ENCODE assay signal across 22 mouse cellular contexts in the genomic region with DNA sequence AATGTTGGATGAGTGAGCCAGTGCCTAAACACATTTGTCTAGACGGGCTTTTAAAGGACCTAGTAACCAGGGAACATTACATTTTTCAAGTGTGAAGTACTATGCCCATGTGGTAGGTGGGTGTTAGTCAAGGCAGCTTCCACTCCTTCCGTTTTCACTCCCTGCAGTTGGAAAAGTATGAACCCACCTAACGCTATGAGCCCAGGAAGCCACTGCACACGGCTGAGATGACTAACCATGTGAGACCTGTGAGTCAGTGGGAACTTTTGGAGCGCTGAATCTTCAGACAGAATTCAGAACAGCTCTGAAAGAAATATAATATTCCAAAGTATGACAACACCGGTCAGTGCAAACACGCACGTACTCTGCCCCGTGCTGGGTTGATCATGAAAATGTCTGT.
A peak's percentile ranks its signal among the peaks of the same experiment; 100 is the strongest.
DNase-seq lines count a peak whose midpoint lies in the region; TF ChIP-seq lines count a peak whose summit lies in the region.
"Had no signal": no experiment of that assay in that cellular context is flagged by ENCODE, and none has a peak within 500 bp of the region (broad histone marks: within the 10 kb centered on the region; RNA-seq: fewer than 3 reads in every experiment).

No protein-coding gene starts in this region.

- TF ChIP-seq CTCF in gastrocnemius, adult 2 months (IDR thresholded peaks at IDR 0.05), result no peak

- intact Hi-C loops in gastrocnemius, adult 2 months (cut with DNase I), result no loop called here

- no peak overlapping the region for H3K4me3 ChIP-seq in gastrocnemius, adult 2 months
- H3K4me3 ChIP-seq: forebrain, embryonic 10.5 days; hindbrain, embryonic 15.5 days; layer of hippocampus, adult 2 months; limb, embryonic 12.5 days; midbrain, embryonic 13.5 days had no signal

- no peak overlapping the region for H3K27ac ChIP-seq in gastrocnemius, adult 2 months
- H3K27ac ChIP-seq: forebrain, embryonic 10.5 days; hindbrain, embryonic 15.5 days; layer of hippocampus, adult 2 months; limb, embryonic 12.5 days; midbrain, embryonic 13.5 days had no signal

- DNase-seq in layer of hippocampus, adult 8-10 months (ENCODE audit: low spot score in 2 of 2), result peak; percentile 20 to 26
- DNase-seq in layer of hippocampus, postnatal 25 days (ENCODE audit: extremely low spot score in 1 of 2, low spot score in 1 of 2), result no peak
- peak; percentile 57 for DNase-seq in right cerebral cortex, postnatal 25 days
- no peak for DNase-seq in right cerebral cortex, postnatal 10 days (ENCODE audit: low spot score in 2 of 2)
- peak; percentile 43 to 75 for DNase-seq in left cerebral cortex, adult 9 months (ENCODE audit: low spot score in 2 of 2)
- no peak for DNase-seq in kidney, adult 18-20 months
- DNase-seq in gastrocnemius, adult 2 months, result no peak
- DNase-seq in embryo, embryonic 10.5 days (ENCODE audit: low spot score), result no peak
- DNase-seq: adrenal gland, adult 2 months; cerebellum, adult 11-12 months; cerebellum, postnatal 10 days; kidney, adult 8-10 months; kidney, postnatal 10 days; liver, postnatal 0 days; lung, postnatal 10 days; retina, postnatal 1 day; thymus, postnatal 36 days had no signal

Comparison
In these comparisons a context has a peak if more than half of its experiments do, and no peak if none do; other contexts are left out.
1. DNase-seq: peak in layer of hippocampus, adult 8-10 months (2 of 2), right cerebral cortex, postnatal 25 days (single experiment) and left cerebral cortex, adult 9 months (2 of 2); none in layer of hippocampus, postnatal 25 days (0 of 2), right cerebral cortex, postnatal 10 days (0 of 2), kidney, adult 18-20 months (single experiment), gastrocnemius, adult 2 months (single experiment) and embryo, embryonic 10.5 days (single experiment).